Mouse (Mus musculus): ENCODE data around the gene Nbas.

GRCm38 (mm10) chr12:13315081-13315480 lies 46.1 kb downstream of the Nbas start:
- TF ChIP-seq CTCF (IDR thresholded peaks at IDR 0.05; ENCODE audit: borderline replicate concordance, control insufficient read depth, extremely low read depth, insufficient read depth, low read length, poor library complexity) (no peak), POLR2A (IDR thresholded peaks at IDR 0.05; ENCODE audit: control insufficient read depth, extremely low read depth, insufficient read depth, low read length, poor library complexity) (no peak)
